Mouse (Mus musculus) forebrain, embryonic 14.5 days (tissue): Measurements from ENCODE around the gene Cyth1. TPM values are rescaled to one million over a fixed set of nuclear protein-coding genes. Genes with fewer than 3 reads are reported as not detected.

Source experiments
- ATAC-seq: fragments of 200-750 bp; cut with Nextera tagmentation; 2 replicates; pipeline ENCODE4 v1.8.0; 2017; ENCODE audit warnings: mild to moderate bottlenecking, moderate library complexity
- DNase-seq: peaks from one replicate; pipeline ENCODE4 v3.0.0-alpha.2; 2015; ENCODE audit warnings: low spot score
- H3K27ac ChIP-seq: fragments of 300-500 bp; sonication (generic); 2 replicates; pipeline ENCODE4 v1.5.1; 2014; ENCODE audit warnings: low read depth, mild to moderate bottlenecking, control low read depth, low read length, moderate library complexity
- H3K27me3 ChIP-seq: fragments of 300-500 bp; sonication (generic); replicated peaks from 2 replicates; pipeline ENCODE4 v1.6.1; 2014; ENCODE audit warnings: low read length, control low read depth, mixed read lengths; ENCODE audit not compliant: control insufficient read depth, insufficient read depth
- H3K36me3 ChIP-seq: fragments of 300-500 bp; sonication (generic); 2 replicates; pipeline ENCODE4 v1.6.1; 2014; ENCODE audit warnings: low read length, control low read depth; ENCODE audit not compliant: control insufficient read depth, insufficient read depth
- H3K4me1 ChIP-seq: fragments of 300-500 bp; sonication (generic); 2 replicates; pipeline ENCODE4 v1.6.1; 2014; ENCODE audit warnings: antibody characterized with exemption, low read length, control low read depth; ENCODE audit not compliant: control insufficient read depth, insufficient read depth
- H3K4me2 ChIP-seq: fragments of 300-500 bp; sonication (generic); 2 replicates; pipeline ENCODE4 v1.6.1; 2014; ENCODE audit warnings: mild to moderate bottlenecking, control low read depth, low read length
- H3K4me3 ChIP-seq: fragments of 300-500 bp; sonication (generic); 2 replicates; pipeline ENCODE4 v1.5.1; 2014; ENCODE audit warnings: low read depth, low read length, control low read depth
- H3K9ac ChIP-seq: fragments of 300-500 bp; sonication (generic); 2 replicates; pipeline ENCODE4 v1.6.1; 2014; ENCODE audit warnings: mild to moderate bottlenecking, low read length, control low read depth, moderate library complexity
- H3K9me3 ChIP-seq: fragments of 300-500 bp; sonication (generic); replicated peaks from 2 replicates; pipeline ENCODE4 v1.6.1; 2016; ENCODE audit warnings: low read length, control low read depth, mixed read lengths; ENCODE audit not compliant: control insufficient read depth
- WGBS: fragments of 180-500 bp; shearing (Covaris S2); extraction: QIAGEN DNeasy Blood & Tissue Kit; methylation state at CpG from one replicate; pipeline ENCODE4 v1.1.7; 2014; 5-methylcytosine and 5-hydroxymethylcytosine counted together
- polyA plus RNA-seq: library from polyadenylated mRNA; unstranded; fragments of >200 nt; fragmentation: Nextera tagmentation; extraction: Ambion mirVana; gene quantifications from 2 replicates; pipeline ENCODE4 v1.2.1, GENCODE M21; 2014

Gene Cyth1
- polyA plus RNA-seq, 1 experiment from 2014 or later = 21.9 TPM

GRCm38 (mm10) chr11:118210962-118211361, 37.4 kb downstream of the Cyth1 start:
- Histone ChIP-seq H3K36me3 (no peaks in the 10 kb centered on the region), H3K4me1 (peaks cover 35% of the 10 kb centered on the region), H3K27ac (no peak overlapping the region), H3K9me3 (no peaks in the 10 kb centered on the region), H3K4me2 (no peak overlapping the region), H3K27me3 (no peaks in the 10 kb centered on the region), H3K9ac (no peak overlapping the region), H3K4me3 (no peak overlapping the region)
- ATAC-seq (no peak), DNase-seq (no peak)
- WGBS = 82% methylated on average over 5 of the region's 5 CpGs

GRCm38 (mm10) chr11:118210116-118210515, 38.3 kb downstream of the Cyth1 start:
- Histone ChIP-seq H3K36me3 (no peaks in the 10 kb centered on the region), H3K27me3 (no peaks in the 10 kb centered on the region), H3K4me3 (no peak overlapping the region), H3K9ac (no peak overlapping the region), H3K4me2 (no peak overlapping the region), H3K9me3 (no peaks in the 10 kb centered on the region), H3K27ac (no peak overlapping the region), H3K4me1 (peaks cover 35% of the 10 kb centered on the region)
- DNase-seq (peak; percentile 72), ATAC-seq (peak; percentile 74)
- WGBS = 63% methylated on average over 4 of the region's 4 CpGs

- no peak for ATAC-seq
- Histone ChIP-seq H3K27ac (peak overlapping the region; percentile 39; the same call in 1 of the 2 replicates), H3K4me1 (peaks cover 35% of the 10 kb centered on the region), H3K9me3 (no peaks in the 10 kb centered on the region), H3K27me3 (no peaks in the 10 kb centered on the region), H3K9ac (peak overlapping the region; percentile 5; the same call in 1 of the 2 replicates), H3K4me3 (no peak overlapping the region), H3K4me2 (no peak overlapping the region), H3K36me3 (no peaks in the 10 kb centered on the region)
- WGBS = 57% methylated on average over 3 of the region's 3 CpGs
- DNase-seq = no peak
These were observed 39.0 kb downstream of the Cyth1 start for GRCm38 (mm10) chr11:118209376-118209775.

- Histone ChIP-seq H3K4me1 (peaks cover 35% of the 10 kb centered on the region), H3K36me3 (no peaks in the 10 kb centered on the region), H3K9me3 (no peaks in the 10 kb centered on the region), H3K9ac (no peak overlapping the region), H3K27ac (peak overlapping the region; percentile 39; the same call in 1 of the 2 replicates), H3K4me3 (no peak overlapping the region), H3K27me3 (no peaks in the 10 kb centered on the region), H3K4me2 (no peak overlapping the region)
- WGBS = 22% methylated on average over 8 of the region's 8 CpGs
- DNase-seq (no peak), ATAC-seq (0 out of 2 replicates have a peak, but pooled peaks have one; percentile 41)
These were observed 39.6 kb downstream of the Cyth1 start for GRCm38 (mm10) chr11:118208672-118209272.

GRCm38 (mm10) chr11:118207424-118208033, 40.9 kb downstream of the Cyth1 start:
- ATAC-seq = no peak
- no peak for DNase-seq
- no peaks in the 10 kb centered on the region for H3K9me3 ChIP-seq
- no peak overlapping the region for H3K4me2 ChIP-seq
- no peak overlapping the region for H3K27ac ChIP-seq
- H3K9ac ChIP-seq = no peak overlapping the region
- no peaks in the 10 kb centered on the region for H3K36me3 ChIP-seq
- WGBS = 19% methylated on average over 3 of the region's 3 CpGs
- H3K4me1 ChIP-seq = peaks cover 42% of the 10 kb centered on the region
- no peaks in the 10 kb centered on the region for H3K27me3 ChIP-seq
- no peak overlapping the region for H3K4me3 ChIP-seq

- no peak overlapping the region for H3K27ac ChIP-seq
- peaks cover 40% of the 10 kb centered on the region for H3K4me1 ChIP-seq
- H3K9ac ChIP-seq = no peak overlapping the region
- no peak overlapping the region for H3K4me2 ChIP-seq
- DNase-seq (no peak), ATAC-seq (no peak)
- WGBS = 89% methylated on average over 3 of the region's 3 CpGs
- H3K27me3 ChIP-seq = no peaks in the 10 kb centered on the region
- H3K9me3 ChIP-seq = no peaks in the 10 kb centered on the region
- H3K36me3 ChIP-seq = no peaks in the 10 kb centered on the region
- H3K4me3 ChIP-seq = no peak overlapping the region
These were observed 42.1 kb downstream of the Cyth1 start for GRCm38 (mm10) chr11:118206267-118206666.

GRCm38 (mm10) chr11:118203469-118203868, 44.9 kb downstream of the Cyth1 start:
- H3K4me2 ChIP-seq = no peak overlapping the region

GRCm38 (mm10) chr11:118202410-118203233, 45.8 kb downstream of the Cyth1 start:
- Histone ChIP-seq H3K27me3 (no peaks in the 10 kb centered on the region), H3K27ac (peak overlapping the region; percentile 95), H3K4me3 (peak overlapping the region; percentile 47), H3K36me3 (no peaks in the 10 kb centered on the region), H3K9me3 (no peaks in the 10 kb centered on the region), H3K4me1 (peaks cover 49% of the 10 kb centered on the region), H3K9ac (peak overlapping the region; percentile 81), H3K4me2 (peak overlapping the region; percentile 80)
- DNase-seq = peak; percentile 94
- ATAC-seq = peak; percentile 93
- WGBS = 5% methylated on average over 19 of the region's 19 CpGs

More at GRCm38 (mm10) chr11:118203469-118203868, 44.9 kb downstream of the Cyth1 start:
- H3K4me1 ChIP-seq = peaks cover 44% of the 10 kb centered on the region
- H3K27ac ChIP-seq = peak overlapping the region; percentile 95
- H3K9ac ChIP-seq = peak overlapping the region; percentile 81
- H3K27me3 ChIP-seq = no peaks in the 10 kb centered on the region
- ATAC-seq (no peak), DNase-seq (no peak)
- no peaks in the 10 kb centered on the region for H3K9me3 ChIP-seq
- no peaks in the 10 kb centered on the region for H3K36me3 ChIP-seq
- WGBS = 83% methylated on average over 6 of the region's 6 CpGs
- H3K4me3 ChIP-seq = no peak overlapping the region
